Mouse (Mus musculus) kidney, embryonic 14.5 days (tissue): ENCODE results near the gene Rreb1. TPM values are rescaled to one million over a fixed set of nuclear protein-coding genes. Genes with fewer than 3 reads are reported as not detected.

Experiments used
- ATAC-seq: fragments of 200-750 bp; cut with Nextera tagmentation; 2 replicates; pipeline ENCODE4 v1.8.0; 2017; ENCODE audit warnings: moderate number of reproducible peaks, mild to moderate bottlenecking, moderate TSS enrichment, moderate library complexity; ENCODE audit not compliant: low FRiP score, low TSS enrichment
- H3K27ac ChIP-seq: fragments of 300-500 bp; sonication (generic); 2 replicates; pipeline ENCODE4 v1.5.1; 2014; ENCODE audit warnings: low read depth, mild to moderate bottlenecking, low read length, moderate library complexity, mixed read lengths
- H3K27me3 ChIP-seq: fragments of 300-500 bp; sonication (generic); 2 replicates; pipeline ENCODE4 v1.6.1; 2014; ENCODE audit warnings: mild to moderate bottlenecking, low read length; ENCODE audit not compliant: control insufficient read depth, insufficient read depth
- H3K36me3 ChIP-seq: fragments of 300-500 bp; sonication (generic); 2 replicates; pipeline ENCODE4 v1.6.1; 2014; ENCODE audit warnings: low read length, mixed read lengths; ENCODE audit not compliant: control insufficient read depth, insufficient read depth
- H3K4me1 ChIP-seq: fragments of 300-500 bp; sonication (generic); 2 replicates; pipeline ENCODE4 v1.6.1; 2014; ENCODE audit warnings: low read length, mixed read lengths; ENCODE audit not compliant: control insufficient read depth, insufficient read depth
- H3K4me2 ChIP-seq: fragments of 300-500 bp; sonication (generic); replicated peaks from 2 replicates; pipeline ENCODE4 v1.6.1; 2014; ENCODE audit warnings: low read depth, mild to moderate bottlenecking, low read length
- H3K4me3 ChIP-seq: fragments of 300-500 bp; sonication (generic); 2 replicates; pipeline ENCODE4 v1.5.1; 2014; ENCODE audit warnings: mild to moderate bottlenecking, low read length
- H3K9ac ChIP-seq: fragments of 300-500 bp; sonication (generic); 2 replicates; pipeline ENCODE4 v1.6.1; 2014; ENCODE audit warnings: low read depth, mild to moderate bottlenecking, low read length, moderate library complexity
- H3K9me3 ChIP-seq: fragments of 300-500 bp; sonication (generic); 2 replicates; pipeline ENCODE4 v1.6.1; 2016; ENCODE audit warnings: low read length; ENCODE audit not compliant: control insufficient read depth
- WGBS: fragments of 180-500 bp; shearing (Covaris S2); extraction: QIAGEN DNeasy Blood & Tissue Kit; methylation state at CpG from one replicate; pipeline ENCODE4 v1.1.7; 2014; 5-methylcytosine and 5-hydroxymethylcytosine counted together
- polyA plus RNA-seq: library from polyadenylated mRNA; unstranded; fragments of >200 nt; fragmentation: Nextera tagmentation; extraction: Ambion mirVana; gene quantifications from 2 replicates; pipeline ENCODE4 v1.2.1, GENCODE M21; 2014

Rreb1 gene
- polyA plus RNA-seq, 1 experiment from 2014 or later, result 16.7 TPM

GRCm38 (mm10) chr13:37940167-37940566 is 162.0 kb downstream of the Rreb1 start:
- H3K9ac ChIP-seq, result no peak overlapping the region
- 83% methylated on average over 2 of the region's 2 CpGs for WGBS
- ATAC-seq, result no peak
- no peak overlapping the region for H3K27ac ChIP-seq
- H3K4me1 ChIP-seq, result peaks cover 34% of the 10 kb centered on the region
- no peak overlapping the region for H3K4me2 ChIP-seq
- H3K36me3 ChIP-seq, result peaks cover 14% of the 10 kb centered on the region; the same call in 1 of the 2 replicates
- H3K9me3 ChIP-seq, result no peaks in the 10 kb centered on the region
- H3K4me3 ChIP-seq, result no peak overlapping the region
- H3K27me3 ChIP-seq, result no peaks in the 10 kb centered on the region

- Histone ChIP-seq H3K27ac (no peak overlapping the region), H3K9me3 (no peaks in the 10 kb centered on the region), H3K36me3 (peaks cover 13% of the 10 kb centered on the region; the same call in 1 of the 2 replicates), H3K4me1 (peaks cover 34% of the 10 kb centered on the region), H3K4me2 (no peak overlapping the region), H3K27me3 (no peaks in the 10 kb centered on the region), H3K9ac (no peak overlapping the region), H3K4me3 (no peak overlapping the region)
- WGBS, result 73% methylated on average over 5 of the region's 5 CpGs
- ATAC-seq, result no peak
Measured at GRCm38 (mm10) chr13:37940649-37941048, 162.4 kb downstream of the Rreb1 start.

DNA sequence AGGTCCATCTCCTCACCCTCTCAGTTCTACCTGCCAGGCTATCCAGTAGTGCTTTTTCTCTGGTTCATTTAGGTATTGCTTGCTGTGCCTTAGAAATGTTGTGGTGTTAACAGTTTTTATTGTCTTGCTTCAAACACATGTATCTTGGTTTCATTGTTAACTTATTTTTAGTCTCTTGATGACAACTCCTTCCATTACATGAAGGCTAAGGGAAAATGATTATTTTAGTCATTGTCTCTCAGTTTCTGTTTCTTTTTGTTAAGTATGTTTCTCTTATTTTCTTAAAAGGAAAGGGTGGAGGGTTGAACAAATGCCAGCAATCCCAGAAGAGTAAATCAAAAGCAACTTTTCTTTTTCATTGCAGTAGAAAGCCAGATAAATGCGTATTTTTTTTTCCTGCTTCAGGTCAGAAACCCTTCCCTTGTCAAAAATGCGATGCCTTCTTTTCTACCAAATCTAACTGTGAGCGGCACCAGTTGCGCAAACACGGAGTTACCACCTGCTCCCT is 163.0 kb downstream of the Rreb1 start:
- 72% methylated on average over 5 of the region's 5 CpGs for WGBS
- peaks cover 34% of the 10 kb centered on the region for H3K4me1 ChIP-seq

GRCm38 (mm10) chr13:37941950-37942886 is 164.0 kb downstream of the Rreb1 start:
- ATAC-seq, result peak; percentile 55

More for the DNA sequence above, 163.0 kb downstream of the Rreb1 start:
- Histone ChIP-seq H3K27me3 (no peaks in the 10 kb centered on the region), H3K9me3 (no peaks in the 10 kb centered on the region), H3K4me2 (no peak overlapping the region), H3K27ac (no peak overlapping the region), H3K36me3 (peaks cover 7% of the 10 kb centered on the region; the same call in 1 of the 2 replicates), H3K4me3 (no peak overlapping the region), H3K9ac (no peak overlapping the region)
- no peak for ATAC-seq

GRCm38 (mm10) chr13:37942887-37943331 is 164.7 kb downstream of the Rreb1 start:
- H3K36me3 ChIP-seq, result peaks cover 10% of the 10 kb centered on the region; the same call in 1 of the 2 replicates
- H3K27ac ChIP-seq, result peak overlapping the region; percentile 80
- H3K4me2 ChIP-seq, result no peak overlapping the region
- H3K4me1 ChIP-seq, result peaks cover 34% of the 10 kb centered on the region
- H3K27me3 ChIP-seq, result no peaks in the 10 kb centered on the region
- H3K4me3 ChIP-seq, result no peak overlapping the region
- H3K9ac ChIP-seq, result no peak overlapping the region
- H3K9me3 ChIP-seq, result no peaks in the 10 kb centered on the region
- WGBS, result 33% methylated on average over 4 of the region's 4 CpGs
- ATAC-seq, result peak; percentile 72

More at GRCm38 (mm10) chr13:37941950-37942886, 164.0 kb downstream of the Rreb1 start:
- Histone ChIP-seq H3K9me3 (no peaks in the 10 kb centered on the region), H3K4me1 (peaks cover 34% of the 10 kb centered on the region), H3K27me3 (no peaks in the 10 kb centered on the region), H3K4me3 (no peak overlapping the region), H3K9ac (0 out of 2 replicates have a peak overlapping the region, but pooled peaks have one; percentile 42), H3K27ac (peak overlapping the region; percentile 80), H3K4me2 (no peak overlapping the region), H3K36me3 (peaks cover 4% of the 10 kb centered on the region; the same call in 1 of the 2 replicates)
- WGBS, result 40% methylated on average over 17 of the region's 17 CpGs

DNA sequence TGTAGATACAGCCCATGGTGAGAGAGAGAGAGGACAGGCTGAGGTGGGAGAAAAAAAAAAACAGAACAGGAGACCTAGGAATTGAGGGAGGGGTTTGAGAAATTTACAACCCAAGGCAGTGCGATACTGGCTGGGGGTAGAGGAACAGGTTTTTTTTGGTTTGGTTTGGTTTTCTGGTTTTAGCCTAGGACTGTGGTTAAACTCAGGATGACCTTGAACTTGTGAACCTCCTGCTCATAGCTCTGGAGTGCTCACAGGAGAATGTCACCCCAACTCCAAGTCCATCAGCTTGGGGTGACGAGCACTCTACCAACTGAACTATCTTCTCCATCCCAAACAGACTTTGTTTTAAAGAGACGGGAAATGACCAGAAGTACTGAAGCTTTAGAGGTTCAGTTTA is 165.3 kb downstream of the Rreb1 start:
- 57% methylated on average over 3 of the region's 3 CpGs for WGBS
- Histone ChIP-seq H3K9ac (no peak overlapping the region), H3K4me2 (no peak overlapping the region), H3K27ac (peak overlapping the region; percentile 80; the same call in 1 of the 2 replicates), H3K9me3 (no peaks in the 10 kb centered on the region), H3K27me3 (no peaks in the 10 kb centered on the region), H3K4me3 (no peak overlapping the region), H3K36me3 (peaks cover 16% of the 10 kb centered on the region), H3K4me1 (peaks cover 34% of the 10 kb centered on the region)
- ATAC-seq, result no peak

- Histone ChIP-seq H3K9me3 (no peaks in the 10 kb centered on the region), H3K36me3 (peaks cover 24% of the 10 kb centered on the region), H3K27ac (no peak overlapping the region), H3K4me2 (no peak overlapping the region), H3K4me3 (no peak overlapping the region), H3K9ac (no peak overlapping the region), H3K4me1 (peaks cover 34% of the 10 kb centered on the region), H3K27me3 (no peaks in the 10 kb centered on the region)
- 77% methylated on average over 1 of the region's 1 CpGs for WGBS
- ATAC-seq, result no peak
Measured at GRCm38 (mm10) chr13:37944306-37944705, 166.1 kb downstream of the Rreb1 start.

DNA sequence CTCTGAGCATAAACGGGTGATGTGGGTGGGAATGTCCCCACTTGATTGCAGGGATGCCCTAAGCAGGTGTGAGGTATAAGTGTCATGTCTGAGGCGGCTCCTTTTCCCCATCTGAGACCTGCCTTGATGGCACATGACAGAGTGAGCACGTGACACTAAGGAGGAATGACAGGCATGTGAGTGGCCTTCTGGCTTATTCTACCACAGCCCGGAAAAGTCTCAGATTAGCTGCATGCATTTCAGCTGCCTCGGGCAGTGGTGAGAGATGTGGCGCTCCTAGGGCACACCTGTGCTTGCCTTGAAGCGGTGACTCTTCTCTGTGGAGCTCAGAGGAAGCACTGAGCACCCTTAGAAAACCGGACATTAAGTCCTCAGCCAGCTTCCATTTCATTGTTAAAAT is 167.2 kb downstream of the Rreb1 start:
- no peak overlapping the region for H3K4me3 ChIP-seq
- 84% methylated on average over 8 of the region's 8 CpGs for WGBS
- H3K4me1 ChIP-seq, result peaks cover 34% of the 10 kb centered on the region
- H3K4me2 ChIP-seq, result no peak overlapping the region
- H3K9me3 ChIP-seq, result no peaks in the 10 kb centered on the region
- H3K27ac ChIP-seq, result no peak overlapping the region
- H3K36me3 ChIP-seq, result peaks cover 35% of the 10 kb centered on the region
- no peak for ATAC-seq
- no peak overlapping the region for H3K9ac ChIP-seq
- no peaks in the 10 kb centered on the region for H3K27me3 ChIP-seq

DNA sequence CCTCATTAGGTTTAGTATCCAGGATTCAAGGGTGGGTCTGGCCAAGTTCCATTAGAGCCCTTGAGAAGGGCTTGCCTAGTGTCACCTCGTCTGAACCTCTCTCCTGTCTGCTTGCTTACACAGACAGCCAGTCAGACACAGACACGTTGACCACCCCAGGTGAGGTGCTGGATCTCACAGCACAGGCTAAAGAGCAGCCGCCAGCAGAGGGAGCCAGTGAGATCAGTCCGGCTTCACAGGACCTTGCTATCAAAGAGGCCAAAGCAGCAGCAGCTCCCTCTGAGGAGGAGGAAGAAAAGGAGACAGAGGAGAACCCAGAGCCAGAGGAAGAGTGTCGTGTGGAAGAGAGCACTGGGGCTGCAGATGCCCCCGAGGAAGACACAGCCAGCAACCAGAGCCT is 168.5 kb downstream of the Rreb1 start:
- 13% methylated on average over 6 of the region's 6 CpGs for WGBS
- Histone ChIP-seq H3K4me2 (no peak overlapping the region), H3K9me3 (no peaks in the 10 kb centered on the region), H3K27ac (no peak overlapping the region), H3K4me3 (no peak overlapping the region), H3K4me1 (peaks cover 21% of the 10 kb centered on the region), H3K27me3 (no peaks in the 10 kb centered on the region), H3K36me3 (peaks cover 36% of the 10 kb centered on the region), H3K9ac (no peak overlapping the region)
- ATAC-seq, result peak; percentile 22; the same call in 1 of the 2 replicates
